8 mouse cellular contexts compared by ENCODE assay signal in genomic region chr6:50377742-50378720, GRCm38 (mm10).
DNase-seq lines count a peak whose midpoint lies in the region; ATAC-seq and TF ChIP-seq lines count a peak whose summit lies in the region.

No protein-coding gene starts in this region.

- TF ChIP-seq CTCF in liver, adult 2 months (IDR thresholded peaks at IDR 0.05; ENCODE audit: low read depth, low read length), result no peak
- no peak for TF ChIP-seq CTCF in midbrain, postnatal 0 days (IDR thresholded peaks at IDR 0.05)

- no peak for ATAC-seq in midbrain, embryonic 15.5 days (replicated peaks)
- ATAC-seq in midbrain, postnatal 0 days (ENCODE audit: low FRiP score), result no peak
- no peak for ATAC-seq in forebrain, embryonic 13.5 days

- H3K79me2 ChIP-seq in liver, adult 2 months (ENCODE audit: control insufficient read depth, insufficient read depth, low read length), result no peaks in the 10 kb centered on the region

- H3K27ac ChIP-seq in liver, adult 2 months (replicated peaks; ENCODE audit: insufficient read depth, low read depth, low read length), result peak overlapping the region; percentile 21; the same call in 1 of the 2 replicates
- H3K27ac ChIP-seq in midbrain, embryonic 15.5 days, result no peak overlapping the region
- no peak overlapping the region for H3K27ac ChIP-seq in midbrain, postnatal 0 days (ENCODE audit: low read depth, low read length)
- no peak overlapping the region for H3K27ac ChIP-seq in forebrain, embryonic 13.5 days

- no peaks in the 10 kb centered on the region for H3K27me3 ChIP-seq in liver, adult 2 months (ENCODE audit: control insufficient read depth, insufficient read depth, low read length)
- H3K27me3 ChIP-seq in splenic B cell, adult 2 months (ENCODE audit: control insufficient read depth, insufficient read depth, low read length, poor library complexity, severe bottlenecking), result no peaks in the 10 kb centered on the region
- no peaks in the 10 kb centered on the region for H3K27me3 ChIP-seq in midbrain, embryonic 15.5 days (replicated peaks)
- no peaks in the 10 kb centered on the region for H3K27me3 ChIP-seq in midbrain, postnatal 0 days (ENCODE audit: insufficient read depth, low read length)
- H3K27me3 ChIP-seq in forebrain, embryonic 13.5 days, result no peaks in the 10 kb centered on the region

- WGBS in liver, adult 2 months, result 68% methylated on average over 21 of the region's 21 CpGs
- 87% methylated on average over 21 of the region's 21 CpGs for WGBS in midbrain, embryonic 15.5 days
- 84% methylated on average over 21 of the region's 21 CpGs for WGBS in midbrain, postnatal 0 days
- 87% methylated on average over 21 of the region's 21 CpGs for WGBS in forebrain, embryonic 13.5 days

- TF ChIP-seq POLR2A in liver, adult 2 months (IDR thresholded peaks at IDR 0.05; ENCODE audit: extremely low read depth, insufficient read depth, low read length), result no peak

- no peaks in the 10 kb centered on the region; the same call in 1 of the 2 replicates for H3K4me1 ChIP-seq in liver, adult 2 months (ENCODE audit: control insufficient read depth, insufficient read depth, low read length)
- 0 out of 2 replicates have a peak, but pooled peaks cover 2% of the 10 kb centered on the region for H3K4me1 ChIP-seq in midbrain, embryonic 15.5 days
- no peaks in the 10 kb centered on the region for H3K4me1 ChIP-seq in midbrain, postnatal 0 days (ENCODE audit: insufficient read depth, low read length)
- H3K4me1 ChIP-seq in forebrain, embryonic 13.5 days, result peaks cover 7% of the 10 kb centered on the region

- H3K9ac ChIP-seq in liver, adult 2 months (ENCODE audit: low read depth, low read length), result no peak overlapping the region
- H3K9ac ChIP-seq in midbrain, embryonic 15.5 days, result no peak overlapping the region
- H3K9ac ChIP-seq in midbrain, postnatal 0 days (replicated peaks; ENCODE audit: low read length, poor library complexity, severe bottlenecking), result no peak overlapping the region
- H3K9ac ChIP-seq in forebrain, embryonic 13.5 days, result no peak overlapping the region

- peak; percentile 82 for DNase-seq in right cerebral cortex, adult 18-20 months
- DNase-seq in right cerebral cortex, postnatal 4 days, result no peak
- peak; percentile 13 for DNase-seq in embryo, embryonic 10.5 days (ENCODE audit: low spot score)
- DNase-seq in liver, adult 2 months (ENCODE audit: extremely low read depth, low read depth, low spot score), result peak; percentile 40
- peak; percentile 54 for DNase-seq in splenic B cell, adult 2 months (ENCODE audit: low read depth, low spot score)
- no peak for DNase-seq in midbrain, postnatal 0 days (ENCODE audit: low spot score)

- no peaks in the 10 kb centered on the region for H3K9me3 ChIP-seq in midbrain, embryonic 15.5 days
- no peaks in the 10 kb centered on the region for H3K9me3 ChIP-seq in midbrain, postnatal 0 days (ENCODE audit: low read length)
- H3K9me3 ChIP-seq in forebrain, embryonic 13.5 days (replicated peaks), result no peaks in the 10 kb centered on the region

- no peaks in the 10 kb centered on the region for H3K36me3 ChIP-seq in liver, adult 2 months (ENCODE audit: control insufficient read depth, insufficient read depth, low read length)
- no peaks in the 10 kb centered on the region for H3K36me3 ChIP-seq in splenic B cell, adult 2 months (ENCODE audit: control insufficient read depth, insufficient read depth, low read length, poor library complexity, severe bottlenecking)
- no peaks in the 10 kb centered on the region for H3K36me3 ChIP-seq in midbrain, embryonic 15.5 days (replicated peaks)
- no peaks in the 10 kb centered on the region for H3K36me3 ChIP-seq in midbrain, postnatal 0 days (ENCODE audit: insufficient read depth, low read length)
- no peaks in the 10 kb centered on the region for H3K36me3 ChIP-seq in forebrain, embryonic 13.5 days (ENCODE audit: poor library complexity, severe bottlenecking)

- H3K4me3 ChIP-seq in liver, adult 2 months (ENCODE audit: insufficient read depth, low read depth, low read length), result no peak overlapping the region
- H3K4me3 ChIP-seq in midbrain, embryonic 15.5 days, result no peak overlapping the region
- no peak overlapping the region for H3K4me3 ChIP-seq in midbrain, postnatal 0 days (ENCODE audit: low read depth, low read length)
- H3K4me3 ChIP-seq in forebrain, embryonic 13.5 days, result no peak overlapping the region

- H3K4me2 ChIP-seq in midbrain, embryonic 15.5 days, result no peak overlapping the region
- no peak overlapping the region for H3K4me2 ChIP-seq in midbrain, postnatal 0 days (ENCODE audit: low read depth, low read length, poor library complexity, severe bottlenecking)
- H3K4me2 ChIP-seq in forebrain, embryonic 13.5 days, result no peak overlapping the region

Comparison
In these comparisons a context has a peak if more than half of its experiments do, and no peak if none do; other contexts are left out.
1. DNase-seq: peak in right cerebral cortex, adult 18-20 months (single experiment), embryo, embryonic 10.5 days (single experiment), liver, adult 2 months (single experiment) and splenic B cell, adult 2 months (single experiment); none in right cerebral cortex, postnatal 4 days (single experiment) and midbrain, postnatal 0 days (single experiment).